Mouse (Mus musculus): ENCODE data around the gene Tnfrsf12a. TPM values are rescaled to one million over a fixed set of nuclear protein-coding genes. Genes with fewer than 3 reads are reported as not detected.

Tnfrsf12a gene
- polyA plus RNA-seq, 1 experiment from 2014 or later: 10.4 TPM

GRCm38 (mm10) chr17:23664556-23665021 is 12.7 kb downstream of the Tnfrsf12a start:
- Histone ChIP-seq H3K4me3 (peak overlapping the region; percentile 3; the same call in 1 of the 2 replicates), H3K4me2 (peak overlapping the region; percentile 11), H3K36me3 (peaks cover 39% of the 10 kb centered on the region), H3K9me3 (no peaks in the 10 kb centered on the region), H3K27ac (no peak overlapping the region), H3K27me3 (peaks cover 38% of the 10 kb centered on the region), H3K4me1 (peaks cover 19% of the 10 kb centered on the region), H3K9ac (no peak overlapping the region)
- ATAC-seq (ENCODE audit: insufficient number of reproducible peaks, insufficient read depth, low FRiP score, low TSS enrichment, low read depth): 0 out of 2 replicates have a peak, but pooled peaks have one; percentile 33
- 6% methylated on average over 5 of the region's 5 CpGs for WGBS

GRCm38 (mm10) chr17:23661526-23661925 is 15.7 kb downstream of the Tnfrsf12a start:
- no peak for ATAC-seq (ENCODE audit: insufficient number of reproducible peaks, insufficient read depth, low FRiP score, low TSS enrichment, low read depth)
- H3K27ac ChIP-seq: no peak overlapping the region
- H3K4me1 ChIP-seq: peaks cover 19% of the 10 kb centered on the region
- no peak overlapping the region for H3K4me2 ChIP-seq
- H3K27me3 ChIP-seq: peaks cover 47% of the 10 kb centered on the region
- no peak overlapping the region for H3K9ac ChIP-seq
- H3K36me3 ChIP-seq: peaks cover 8% of the 10 kb centered on the region
- H3K9me3 ChIP-seq: no peaks in the 10 kb centered on the region
- WGBS: 2% methylated on average over 9 of the region's 9 CpGs
- H3K4me3 ChIP-seq: peak overlapping the region; percentile 24; the same call in 1 of the 2 replicates

- no peaks in the 10 kb centered on the region for H3K9me3 ChIP-seq
- peaks cover 1% of the 10 kb centered on the region; the same call in 1 of the 2 replicates for H3K36me3 ChIP-seq
- H3K9ac ChIP-seq: no peak overlapping the region
- H3K27me3 ChIP-seq: peaks cover 47% of the 10 kb centered on the region
- peak overlapping the region; percentile 24 for H3K4me3 ChIP-seq
- H3K27ac ChIP-seq: no peak overlapping the region
- 4% methylated on average over 14 of the region's 14 CpGs for WGBS
- peaks cover 19% of the 10 kb centered on the region for H3K4me1 ChIP-seq
- peak overlapping the region; percentile 45 for H3K4me2 ChIP-seq
- no peak for ATAC-seq (ENCODE audit: insufficient number of reproducible peaks, insufficient read depth, low FRiP score, low TSS enrichment, low read depth)
These were observed 16.4 kb downstream of the Tnfrsf12a start for GRCm38 (mm10) chr17:23660876-23661200.

- H3K9me3 ChIP-seq: no peaks in the 10 kb centered on the region
- WGBS: 6% methylated on average over 27 of the region's 27 CpGs
- H3K36me3 ChIP-seq: no peaks in the 10 kb centered on the region
- H3K27me3 ChIP-seq: peaks cover 47% of the 10 kb centered on the region
- no peak for ATAC-seq (ENCODE audit: insufficient number of reproducible peaks, insufficient read depth, low FRiP score, low TSS enrichment, low read depth)
- H3K27ac ChIP-seq: no peak within 1 kb of the TSS
- no peak within 1 kb of the TSS for H3K9ac ChIP-seq
- peak within 1 kb of the TSS; percentile 24 for H3K4me3 ChIP-seq
- peak within 1 kb of the TSS; percentile 45 for H3K4me2 ChIP-seq
- H3K4me1 ChIP-seq: peaks cover 14% of the 10 kb centered on the region
These were observed 17.0 kb downstream of the Tnfrsf12a start, which contains the start of gene Bicdl2 for GRCm38 (mm10) chr17:23660117-23660875. Gene Bicdl2, plus strand, starts transcription at chr17:23660506.

GRCm38 (mm10) chr17:23658450-23658849 is 18.8 kb downstream of the Tnfrsf12a start:
- ATAC-seq (ENCODE audit: insufficient number of reproducible peaks, insufficient read depth, low FRiP score, low TSS enrichment, low read depth): no peak
- Histone ChIP-seq H3K27ac (no peak overlapping the region), H3K9ac (no peak overlapping the region), H3K9me3 (no peaks in the 10 kb centered on the region), H3K4me3 (no peak overlapping the region), H3K4me1 (0 out of 2 replicates have a peak, but pooled peaks cover 6% of the 10 kb centered on the region), H3K4me2 (no peak overlapping the region), H3K27me3 (peaks cover 47% of the 10 kb centered on the region), H3K36me3 (no peaks in the 10 kb centered on the region)
- WGBS: 83% methylated on average over 3 of the region's 3 CpGs

- WGBS: 44% methylated on average over 2 of the region's 2 CpGs
These were observed 22.9 kb downstream of the Tnfrsf12a start for GRCm38 (mm10) chr17:23654410-23654809.

GRCm38 (mm10) chr17:23654001-23654400 is 23.3 kb downstream of the Tnfrsf12a start:
- H3K27me3 ChIP-seq: peaks cover 3% of the 10 kb centered on the region; the same call in 1 of the 2 replicates
- H3K4me2 ChIP-seq: no peak overlapping the region
- H3K9me3 ChIP-seq: no peaks in the 10 kb centered on the region
- no peak for ATAC-seq (ENCODE audit: insufficient number of reproducible peaks, insufficient read depth, low FRiP score, low TSS enrichment, low read depth)
- H3K4me3 ChIP-seq: no peak overlapping the region
- no peaks in the 10 kb centered on the region for H3K36me3 ChIP-seq
- WGBS: 48% methylated on average over 6 of the region's 6 CpGs
- no peaks in the 10 kb centered on the region for H3K4me1 ChIP-seq
- H3K27ac ChIP-seq: no peak overlapping the region
- no peak overlapping the region for H3K9ac ChIP-seq

More at GRCm38 (mm10) chr17:23654410-23654809, 22.9 kb downstream of the Tnfrsf12a start:
- H3K9me3 ChIP-seq: no peaks in the 10 kb centered on the region
- no peak overlapping the region for H3K4me2 ChIP-seq
- no peak overlapping the region for H3K9ac ChIP-seq
- H3K36me3 ChIP-seq: no peaks in the 10 kb centered on the region
- no peaks in the 10 kb centered on the region for H3K4me1 ChIP-seq
- peaks cover 7% of the 10 kb centered on the region for H3K27me3 ChIP-seq
- H3K4me3 ChIP-seq: no peak overlapping the region
- no peak for ATAC-seq (ENCODE audit: insufficient number of reproducible peaks, insufficient read depth, low FRiP score, low TSS enrichment, low read depth)
- H3K27ac ChIP-seq: no peak overlapping the region

GRCm38 (mm10) chr17:23653324-23653723 is 23.9 kb downstream of the Tnfrsf12a start:
- H3K9me3 ChIP-seq: no peaks in the 10 kb centered on the region
- H3K27me3 ChIP-seq: no peaks in the 10 kb centered on the region
- no peaks in the 10 kb centered on the region for H3K4me1 ChIP-seq
- no peak for ATAC-seq (ENCODE audit: insufficient number of reproducible peaks, insufficient read depth, low FRiP score, low TSS enrichment, low read depth)
- no peak overlapping the region for H3K4me2 ChIP-seq
- no peak overlapping the region for H3K27ac ChIP-seq
- WGBS: 75% methylated on average over 2 of the region's 2 CpGs
- H3K36me3 ChIP-seq: no peaks in the 10 kb centered on the region
- no peak overlapping the region for H3K4me3 ChIP-seq
- no peak overlapping the region for H3K9ac ChIP-seq

GRCm38 (mm10) chr17:23651363-23651762 is 25.9 kb downstream of the Tnfrsf12a start:
- H3K4me2 ChIP-seq: no peak overlapping the region
- no peaks in the 10 kb centered on the region for H3K36me3 ChIP-seq
- H3K27me3 ChIP-seq: peaks cover 11% of the 10 kb centered on the region
- H3K27ac ChIP-seq: no peak overlapping the region
- ATAC-seq (ENCODE audit: insufficient number of reproducible peaks, insufficient read depth, low FRiP score, low TSS enrichment, low read depth): no peak
- H3K4me1 ChIP-seq: no peaks in the 10 kb centered on the region
- H3K9me3 ChIP-seq: no peaks in the 10 kb centered on the region
- H3K4me3 ChIP-seq: no peak overlapping the region
- WGBS: 82% methylated on average over 6 of the region's 6 CpGs
- H3K9ac ChIP-seq: no peak overlapping the region

- H3K4me3 ChIP-seq: no peak overlapping the region
- WGBS: 28% methylated on average over 10 of the region's 10 CpGs
- H3K27ac ChIP-seq: no peak overlapping the region
- peaks cover 49% of the 10 kb centered on the region for H3K27me3 ChIP-seq
- no peak overlapping the region for H3K4me2 ChIP-seq
- ATAC-seq (ENCODE audit: insufficient number of reproducible peaks, insufficient read depth, low FRiP score, low TSS enrichment, low read depth): no peak
- H3K36me3 ChIP-seq: no peaks in the 10 kb centered on the region
- H3K9me3 ChIP-seq: 0 out of 2 replicates have a peak, but pooled peaks cover 1% of the 10 kb centered on the region
- H3K4me1 ChIP-seq: peaks cover 12% of the 10 kb centered on the region
- H3K9ac ChIP-seq: no peak overlapping the region
These were observed 31.4 kb downstream of the Tnfrsf12a start for GRCm38 (mm10) chr17:23645894-23646293.

- Histone ChIP-seq H3K9ac (peak within 1 kb of the TSS; percentile 67), H3K36me3 (no peaks in the 10 kb centered on the region), H3K4me3 (peak within 1 kb of the TSS; percentile 48), H3K9me3 (0 out of 2 replicates have a peak, but pooled peaks cover 3% of the 10 kb centered on the region), H3K27me3 (peaks cover 49% of the 10 kb centered on the region), H3K4me1 (peaks cover 12% of the 10 kb centered on the region), H3K27ac (no peak within 1 kb of the TSS), H3K4me2 (peak within 1 kb of the TSS; percentile 82)
- ATAC-seq (ENCODE audit: insufficient number of reproducible peaks, insufficient read depth, low FRiP score, low TSS enrichment, low read depth): no peak
- WGBS: under 1% methylated on average over 58 of the region's 58 CpGs
These were observed 32.4 kb downstream of the Tnfrsf12a start, which contains the start of gene Mmp25 for GRCm38 (mm10) chr17:23644613-23645495. Gene Mmp25, minus strand, starts transcription at chr17:23645277.
